Mouse (Mus musculus) hindbrain, postnatal 0 days (tissue): ENCODE results near the gene Afmid. TPM values are rescaled to one million over a fixed set of nuclear protein-coding genes. Genes with fewer than 3 reads are reported as not detected.

Experiments
- ATAC-seq: fragments of 200-750 bp; cut with Nextera tagmentation; 2 replicates; pipeline ENCODE4 v1.8.0; 2017; ENCODE audit warnings: mild to moderate bottlenecking, moderate TSS enrichment, moderate library complexity
- DNase-seq: peaks from one replicate; pipeline ENCODE4 v3.0.0-alpha.2; 2015; ENCODE audit warnings: low spot score
- H3K27ac ChIP-seq: fragments of 300-500 bp; sonication (generic); 2 replicates; pipeline ENCODE4 v1.5.1; 2014; ENCODE audit warnings: mild to moderate bottlenecking
- H3K27me3 ChIP-seq: fragments of 300-500 bp; sonication (generic); 2 replicates; pipeline ENCODE4 v1.6.1; 2014; ENCODE audit warnings: low read length, mixed read lengths; ENCODE audit not compliant: insufficient read depth
- H3K36me3 ChIP-seq: fragments of 300-500 bp; sonication (generic); 2 replicates; pipeline ENCODE4 v1.6.1; 2014; ENCODE audit warnings: low read length, mixed read lengths; ENCODE audit not compliant: insufficient read depth
- H3K4me1 ChIP-seq: fragments of 300-500 bp; sonication (generic); 2 replicates; pipeline ENCODE4 v1.6.1; 2014; ENCODE audit warnings: antibody characterized with exemption, low read length, mixed read lengths; ENCODE audit not compliant: insufficient read depth
- H3K4me2 ChIP-seq: fragments of 300-500 bp; sonication (generic); 2 replicates; pipeline ENCODE4 v1.6.1; 2014; ENCODE audit warnings: low read depth, mild to moderate bottlenecking, low read length, moderate library complexity, mixed read lengths
- H3K4me3 ChIP-seq: fragments of 300-500 bp; sonication (generic); 2 replicates; pipeline ENCODE4 v1.5.1; 2014; ENCODE audit warnings: low read length
- H3K9ac ChIP-seq: fragments of 300-500 bp; sonication (generic); replicated peaks from 2 replicates; pipeline ENCODE4 v1.6.1; 2014; ENCODE audit warnings: mild to moderate bottlenecking, low read length, moderate library complexity, mixed read lengths
- H3K9me3 ChIP-seq: fragments of 300-500 bp; sonication (generic); 2 replicates; pipeline ENCODE4 v1.6.1; 2016; ENCODE audit warnings: low read length, mixed read lengths
- CTCF ChIP-seq: IDR thresholded peaks from 2 replicates; pipeline ENCODE4 v1.5.1; 2016; ENCODE audit warnings: antibody characterized with exemption, control low read depth, low read depth
- WGBS: fragments of 180-500 bp; shearing (Covaris S2); extraction: QIAGEN DNeasy Blood & Tissue Kit; methylation state at CpG from one replicate; pipeline ENCODE4 v1.1.7; 2014; 5-methylcytosine and 5-hydroxymethylcytosine counted together
- polyA plus RNA-seq: library from polyadenylated mRNA; unstranded; fragments of >200 nt; fragmentation: Nextera tagmentation; extraction: Ambion mirVana; gene quantifications from 2 replicates; pipeline ENCODE4 v1.2.1, GENCODE M21; 2015
- total RNA-seq: library from RNA; depleted of rRNA; stranded (reverse); fragments of >200 nt; gene quantifications from 2 replicates; pipeline ENCODE4 v1.2.3, GENCODE M21; 2014

The Afmid gene
- total and polyA plus RNA-seq, 2 experiments from 2014 or later = 4.8 to 7.9 TPM

- Histone ChIP-seq H3K36me3 (no peaks in the 10 kb centered on the region), H3K9me3 (no peaks in the 10 kb centered on the region), H3K4me2 (no peak overlapping the region), H3K4me1 (no peaks in the 10 kb centered on the region), H3K9ac (no peak overlapping the region), H3K27ac (no peak overlapping the region), H3K4me3 (no peak overlapping the region), H3K27me3 (no peaks in the 10 kb centered on the region; the same call in 1 of the 2 replicates)
- ATAC-seq (no peak), DNase-seq (no peak)
- 13% methylated on average over 20 of the region's 22 CpGs for WGBS
- no peak for TF ChIP-seq CTCF
Measured at GRCm38 (mm10) chr11:117792281-117792888, 33.3 kb upstream of the Afmid start.

DNA sequence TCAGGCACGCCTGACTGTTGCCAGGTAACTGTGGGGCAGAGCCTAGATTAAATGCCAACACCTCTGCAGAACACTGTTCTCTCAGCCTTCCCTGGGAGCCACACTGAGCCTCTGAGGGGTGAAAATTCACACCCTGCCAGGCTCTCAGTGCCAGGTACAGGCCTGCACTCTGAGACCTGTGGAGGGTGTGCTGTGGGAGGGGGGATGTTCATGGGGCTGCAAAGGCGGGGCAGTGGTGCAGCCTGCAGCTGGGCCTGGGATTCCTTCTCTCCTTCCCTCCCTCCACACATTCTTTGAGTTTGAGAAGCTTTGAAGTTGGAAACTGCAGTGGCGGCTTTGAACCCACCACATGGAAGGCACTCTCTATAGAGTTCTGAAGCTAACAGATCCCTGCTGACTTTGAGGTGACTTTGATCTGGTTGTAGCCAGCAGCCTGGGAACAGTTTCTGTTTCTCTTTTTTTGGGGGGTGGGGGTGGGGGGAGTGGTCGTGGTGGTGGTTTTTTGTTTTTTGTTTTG lies 31.6 kb upstream of the Afmid start:
- H3K9me3 ChIP-seq = no peaks in the 10 kb centered on the region
- no peaks in the 10 kb centered on the region; the same call in 1 of the 2 replicates for H3K27me3 ChIP-seq
- no peak overlapping the region for H3K4me3 ChIP-seq
- no peak overlapping the region for H3K4me2 ChIP-seq
- no peaks in the 10 kb centered on the region for H3K36me3 ChIP-seq
- no peak for ATAC-seq
- no peaks in the 10 kb centered on the region for H3K4me1 ChIP-seq
- no peak for DNase-seq
- WGBS = 70% methylated on average over 4 of the region's 4 CpGs
- H3K27ac ChIP-seq = no peak overlapping the region
- H3K9ac ChIP-seq = no peak overlapping the region
- TF ChIP-seq CTCF = no peak

GRCm38 (mm10) chr11:117796954-117797353 lies 28.8 kb upstream of the Afmid start:
- H3K4me3 ChIP-seq = no peak overlapping the region
- H3K9ac ChIP-seq = no peak overlapping the region
- H3K36me3 ChIP-seq = no peaks in the 10 kb centered on the region
- H3K4me1 ChIP-seq = no peaks in the 10 kb centered on the region
- ATAC-seq (no peak), DNase-seq (no peak)
- H3K27me3 ChIP-seq = no peaks in the 10 kb centered on the region; the same call in 1 of the 2 replicates
- H3K4me2 ChIP-seq = no peak overlapping the region
- no peaks in the 10 kb centered on the region for H3K9me3 ChIP-seq
- no peak overlapping the region for H3K27ac ChIP-seq
- no peak for TF ChIP-seq CTCF
- WGBS = 47% methylated on average over 5 of the region's 5 CpGs

- TF ChIP-seq CTCF = no peak
- WGBS = 70% methylated on average over 9 of the region's 9 CpGs
Measured at GRCm38 (mm10) chr11:117797511-117798159, 28.1 kb upstream of the Afmid start, which contains the start of gene 6030468B19Rik. TSS of gene 6030468B19Rik (plus strand) at chr11:117797660.

DNA sequence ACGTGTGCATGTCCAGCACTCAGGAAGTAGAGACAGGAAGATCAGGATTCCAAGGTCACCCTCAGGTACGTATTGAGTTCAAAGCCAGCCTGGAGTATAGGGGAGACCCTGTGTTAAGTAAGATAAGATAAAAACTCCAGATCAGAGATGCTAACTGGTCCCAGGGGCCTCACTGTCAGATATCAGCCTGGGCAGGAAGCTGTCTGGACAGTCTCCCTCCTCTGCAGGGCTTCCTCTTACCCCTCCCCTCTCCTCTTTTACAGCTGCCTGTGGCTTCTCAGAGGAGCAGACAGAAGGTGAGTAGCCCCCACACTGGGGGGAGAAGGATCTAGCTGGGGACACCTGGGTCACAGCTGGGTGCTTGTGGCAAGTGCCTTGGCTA lies 27.6 kb upstream of the Afmid start:
- Histone ChIP-seq H3K9ac (no peak overlapping the region), H3K27ac (no peak overlapping the region), H3K27me3 (no peaks in the 10 kb centered on the region), H3K9me3 (no peaks in the 10 kb centered on the region), H3K36me3 (no peaks in the 10 kb centered on the region), H3K4me3 (no peak overlapping the region), H3K4me1 (no peaks in the 10 kb centered on the region), H3K4me2 (no peak overlapping the region)
- TF ChIP-seq CTCF = no peak
- no peak for ATAC-seq
- no peak for DNase-seq
- WGBS = 67% methylated on average over 2 of the region's 2 CpGs

More at GRCm38 (mm10) chr11:117797511-117798159, 28.1 kb upstream of the Afmid start, which contains the start of gene 6030468B19Rik:
- Histone ChIP-seq H3K4me1 (no peaks in the 10 kb centered on the region), H3K4me3 (no peak within 1 kb of the TSS), H3K9me3 (no peaks in the 10 kb centered on the region), H3K27ac (no peak within 1 kb of the TSS), H3K9ac (no peak within 1 kb of the TSS), H3K27me3 (no peaks in the 10 kb centered on the region), H3K4me2 (no peak within 1 kb of the TSS), H3K36me3 (no peaks in the 10 kb centered on the region)
- DNase-seq (no peak), ATAC-seq (no peak)

DNA sequence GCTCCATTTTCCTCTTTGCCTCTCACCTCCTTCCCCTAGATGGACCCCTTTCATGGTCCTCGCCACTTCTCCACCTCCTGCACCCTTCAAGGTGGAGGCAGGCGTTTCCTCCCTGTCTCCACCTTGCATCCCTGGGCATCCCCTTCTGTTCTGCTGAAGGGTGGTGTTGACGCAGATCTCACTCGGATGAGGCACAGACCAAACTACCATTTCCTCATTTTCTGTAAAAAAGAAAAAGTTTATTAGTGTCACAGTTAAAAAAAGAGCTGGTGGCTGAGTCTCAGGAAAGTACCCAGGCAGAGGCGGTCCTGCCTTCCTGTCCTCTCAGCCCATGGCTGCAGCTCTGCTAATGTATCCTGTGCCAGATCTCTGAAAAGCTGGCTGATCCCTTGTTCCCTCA lies 26.6 kb upstream of the Afmid start:
- Histone ChIP-seq H3K9me3 (no peaks in the 10 kb centered on the region), H3K4me1 (no peaks in the 10 kb centered on the region), H3K27me3 (no peaks in the 10 kb centered on the region), H3K9ac (no peak overlapping the region), H3K4me3 (no peak overlapping the region), H3K27ac (no peak overlapping the region), H3K36me3 (no peaks in the 10 kb centered on the region), H3K4me2 (no peak overlapping the region)
- TF ChIP-seq CTCF = no peak
- no peak for DNase-seq
- no peak for ATAC-seq
- WGBS = 72% methylated on average over 5 of the region's 5 CpGs

DNA sequence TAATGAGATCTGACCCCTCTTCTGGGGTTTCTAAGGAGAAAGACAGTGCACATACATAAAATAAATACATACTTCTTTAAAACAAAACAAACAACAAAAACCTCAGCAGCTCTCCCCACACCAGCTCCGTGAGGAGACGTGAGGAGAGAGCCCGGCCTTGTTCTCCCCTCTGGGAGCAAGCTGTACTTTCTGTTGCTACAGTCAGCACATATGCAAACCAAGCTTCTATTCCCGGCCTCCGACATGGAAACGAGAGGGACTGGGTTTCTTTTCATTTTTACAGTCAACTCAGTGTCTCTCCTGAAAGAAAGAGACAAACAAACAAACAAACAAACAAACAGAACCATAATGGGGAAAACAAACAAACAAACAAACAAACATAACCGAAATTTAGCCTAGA lies 25.7 kb upstream of the Afmid start:
- no peaks in the 10 kb centered on the region for H3K27me3 ChIP-seq
- no peak for TF ChIP-seq CTCF
- DNase-seq (no peak), ATAC-seq (no peak)
- no peaks in the 10 kb centered on the region for H3K36me3 ChIP-seq
- 74% methylated on average over 7 of the region's 7 CpGs for WGBS
- H3K9me3 ChIP-seq = no peaks in the 10 kb centered on the region
- H3K4me2 ChIP-seq = no peak overlapping the region
- H3K4me1 ChIP-seq = no peaks in the 10 kb centered on the region
- H3K27ac ChIP-seq = no peak overlapping the region
- H3K9ac ChIP-seq = no peak overlapping the region
- H3K4me3 ChIP-seq = no peak overlapping the region
